Mouse (Mus musculus) heart, adult 2 months (tissue): ENCODE results near the gene Zap70.

Source experiments
- CTCF ChIP-seq: fragments of 200-600 bp; IDR thresholded peaks from 2 replicates; pipeline ENCODE4 v1.8.1; 2022; ENCODE audit warnings: antibody characterized with exemption, mild to moderate bottlenecking, moderate library complexity
- EP300 ChIP-seq: fragments of 200-500 bp; IDR thresholded peaks from 2 replicates; pipeline ENCODE4 v1.6.1; 2011; ENCODE audit warnings: low read depth, low read length, control low read depth; ENCODE audit not compliant: insufficient read depth
- POLR2A ChIP-seq: fragments of 200-500 bp; IDR thresholded peaks from 2 replicates; pipeline ENCODE4 v1.6.1; 2011; ENCODE audit warnings: mild to moderate bottlenecking, low read depth, low read length, control low read depth; ENCODE audit not compliant: insufficient read depth

DNA sequence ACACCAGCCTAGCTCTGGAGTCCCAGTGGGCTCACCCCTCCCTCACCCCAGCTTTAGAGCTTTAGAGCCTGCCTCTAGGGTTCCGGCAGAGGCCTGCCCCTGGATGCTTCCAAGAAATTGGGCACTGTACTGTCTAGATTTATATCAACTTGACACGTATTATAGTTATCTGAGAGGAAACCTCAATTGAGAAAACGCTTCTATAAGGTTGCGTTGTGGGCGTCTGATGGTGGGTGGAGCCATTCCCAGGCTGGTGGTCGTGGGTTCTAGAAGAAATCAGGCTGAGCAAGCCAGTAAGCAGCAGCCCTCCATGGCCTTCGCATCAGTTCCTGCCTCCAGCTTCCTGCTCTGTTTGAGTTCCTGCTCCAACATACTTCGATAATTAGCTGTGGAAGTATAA, 537 bp upstream of the Zap70 start:
- no peak for TF ChIP-seq CTCF
- no peak for TF ChIP-seq POLR2A
- TF ChIP-seq EP300 = no peak
